Mouse (Mus musculus): Measurements from ENCODE around the gene Tbl3. TPM values are rescaled to one million over a fixed set of nuclear protein-coding genes. Genes with fewer than 3 reads are reported as not detected.

Gene Tbl3
- polyA plus RNA-seq, 1 experiment from 2014 or later: 33.4 TPM

GRCm38 (mm10) chr17:24648731-24649377, 58.6 kb downstream of the Tbl3 start:
- peak overlapping the region; percentile 74 for H3K9ac ChIP-seq (replicated peaks; ENCODE audit: low read depth)

More at GRCm38 (mm10) chr17:24648731-24649377, 58.6 kb downstream of the Tbl3 start:
- H3K36me3 ChIP-seq (ENCODE audit: insufficient read depth, low read length): peaks cover 8% of the 10 kb centered on the region; the same call in 1 of the 2 replicates
- peak overlapping the region; percentile 87 for H3K27ac ChIP-seq (ENCODE audit: low read length)
- ATAC-seq: no peak
- 63% methylated on average over 10 of the region's 10 CpGs for WGBS
- peaks cover 28% of the 10 kb centered on the region for H3K4me1 ChIP-seq (ENCODE audit: insufficient read depth, low read depth, low read length)
- H3K9me3 ChIP-seq (ENCODE audit: low read length): no peaks in the 10 kb centered on the region
- DNase-seq (ENCODE audit: low spot score): no peak
- TF ChIP-seq CTCF (IDR thresholded peaks at IDR 0.05) (peak; percentile 50), EP300 (IDR thresholded peaks at IDR 0.05) (no peak)
- H3K27me3 ChIP-seq (replicated peaks; ENCODE audit: insufficient read depth, low read length): no peaks in the 10 kb centered on the region
- H3K4me3 ChIP-seq (ENCODE audit: low read depth, low read length): peak overlapping the region; percentile 90
- peak overlapping the region; percentile 95 for H3K4me2 ChIP-seq (replicated peaks; ENCODE audit: low read depth, low read length)

Other genes with a start within 250 kb of the Tbl3 start
- 15.7 and 17.5 TPM in 2 replicates for gene E4f1, start 237.3 kb downstream of the Tbl3 start, polyA plus RNA-seq (2015; fragmentation: Nextera tagmentation; extraction: Ambion mirVana)
- 40.4 and 42.5 TPM in 2 replicates for gene Pgp, start 237.3 kb downstream of the Tbl3 start, polyA plus RNA-seq (2015; fragmentation: Nextera tagmentation; extraction: Ambion mirVana)
- gene Bricd5, start 233.8 kb downstream of the Tbl3 start, polyA plus RNA-seq (2015; fragmentation: Nextera tagmentation; extraction: Ambion mirVana): not detected in 2 replicates
- 13.0 and 14.4 TPM in 2 replicates for gene Mlst8, start 228.6 kb downstream of the Tbl3 start, polyA plus RNA-seq (2015; fragmentation: Nextera tagmentation; extraction: Ambion mirVana)
- gene Caskin1, start 219.1 kb downstream of the Tbl3 start, polyA plus RNA-seq (2015; fragmentation: Nextera tagmentation; extraction: Ambion mirVana): 0.15 and 0.33 TPM in 2 replicates
- 65.3 and 66.8 TPM in 2 replicates for gene Traf7, start 179.7 kb downstream of the Tbl3 start, polyA plus RNA-seq (2015; fragmentation: Nextera tagmentation; extraction: Ambion mirVana)
- gene Rab26, start 173.4 kb downstream of the Tbl3 start, polyA plus RNA-seq (2015; fragmentation: Nextera tagmentation; extraction: Ambion mirVana): 1.2 and 1.3 TPM in 2 replicates
- gene Pkd1, start 157.8 kb downstream of the Tbl3 start, polyA plus RNA-seq (2015; fragmentation: Nextera tagmentation; extraction: Ambion mirVana): 26.3 and 27.4 TPM in 2 replicates
- gene Tsc2, start 75.0 kb downstream of the Tbl3 start, polyA plus RNA-seq (2015; fragmentation: Nextera tagmentation; extraction: Ambion mirVana): 31.7 and 32.8 TPM in 2 replicates
- gene Nthl1, start 75.0 kb downstream of the Tbl3 start, polyA plus RNA-seq (2015; fragmentation: Nextera tagmentation; extraction: Ambion mirVana): 13.6 and 13.8 TPM in 2 replicates
- 316 and 341 TPM in 2 replicates for gene Slc9a3r2, start 57.3 kb downstream of the Tbl3 start, polyA plus RNA-seq (2015; fragmentation: Nextera tagmentation; extraction: Ambion mirVana)
- gene Npw, start 49.2 kb downstream of the Tbl3 start, polyA plus RNA-seq (2015; fragmentation: Nextera tagmentation; extraction: Ambion mirVana): 8.6 and 10.3 TPM in 2 replicates
- gene Zfp598, start 38.0 kb downstream of the Tbl3 start, polyA plus RNA-seq (2015; fragmentation: Nextera tagmentation; extraction: Ambion mirVana): 10.5 and 11.9 TPM in 2 replicates
- 0.19 and 0.33 TPM in 2 replicates for gene Syngr3, start 17.7 kb downstream of the Tbl3 start, polyA plus RNA-seq (2015; fragmentation: Nextera tagmentation; extraction: Ambion mirVana)
- 26.1 and 29.0 TPM in 2 replicates for gene Gfer, start 11.5 kb downstream of the Tbl3 start, polyA plus RNA-seq (2015; fragmentation: Nextera tagmentation; extraction: Ambion mirVana)
- 5.0 and 5.3 TPM in 2 replicates for gene Noxo1, start 11.4 kb downstream of the Tbl3 start, polyA plus RNA-seq (2015; fragmentation: Nextera tagmentation; extraction: Ambion mirVana)
- not detected in 2 replicates for gene Rnf151, start 10.4 kb upstream of the Tbl3 start, polyA plus RNA-seq (2015; fragmentation: Nextera tagmentation; extraction: Ambion mirVana)
- gene Rps2, start 10.5 kb upstream of the Tbl3 start, polyA plus RNA-seq (2015; fragmentation: Nextera tagmentation; extraction: Ambion mirVana): 755 and 834 TPM in 2 replicates
- gene Ndufb10, start 16.8 kb upstream of the Tbl3 start, polyA plus RNA-seq (2015; fragmentation: Nextera tagmentation; extraction: Ambion mirVana): 205 and 206 TPM in 2 replicates
- 0.19 and 0.31 TPM in 2 replicates for gene Rpl3l, start 20.2 kb upstream of the Tbl3 start, polyA plus RNA-seq (2015; fragmentation: Nextera tagmentation; extraction: Ambion mirVana)
- 59.8 and 61.0 TPM in 2 replicates for gene Msrb1, start 29.0 kb upstream of the Tbl3 start, polyA plus RNA-seq (2015; fragmentation: Nextera tagmentation; extraction: Ambion mirVana)
- gene Hs3st6, start 45.3 kb upstream of the Tbl3 start, polyA plus RNA-seq (2015; fragmentation: Nextera tagmentation; extraction: Ambion mirVana): 2.8 TPM in 2 replicates
- 0.11 TPM in 1 of 2 replicates, not detected in the other for gene Meiob, start 96.6 kb upstream of the Tbl3 start, polyA plus RNA-seq (2015; fragmentation: Nextera tagmentation; extraction: Ambion mirVana)
- gene Hagh, start 132.5 kb upstream of the Tbl3 start, polyA plus RNA-seq (2015; fragmentation: Nextera tagmentation; extraction: Ambion mirVana): 54.5 and 56.8 TPM in 2 replicates
- 16.7 and 18.3 TPM in 2 replicates for gene Fahd1, start 142.7 kb upstream of the Tbl3 start, polyA plus RNA-seq (2015; fragmentation: Nextera tagmentation; extraction: Ambion mirVana)
- 4.5 and 4.8 TPM in 2 replicates for gene Igfals, start 158.3 kb upstream of the Tbl3 start, polyA plus RNA-seq (2015; fragmentation: Nextera tagmentation; extraction: Ambion mirVana)
- gene Nubp2, start 178.7 kb upstream of the Tbl3 start, polyA plus RNA-seq (2015; fragmentation: Nextera tagmentation; extraction: Ambion mirVana): 41.3 and 51.3 TPM in 2 replicates
- 40.2 and 45.4 TPM in 2 replicates for gene Spsb3, start 179.0 kb upstream of the Tbl3 start, polyA plus RNA-seq (2015; fragmentation: Nextera tagmentation; extraction: Ambion mirVana)
- gene Eme2, start 187.4 kb upstream of the Tbl3 start, polyA plus RNA-seq (2015; fragmentation: Nextera tagmentation; extraction: Ambion mirVana): 17.3 and 17.5 TPM in 2 replicates
- 81.6 and 90.7 TPM in 2 replicates for gene Mrps34, start 187.5 kb upstream of the Tbl3 start, polyA plus RNA-seq (2015; fragmentation: Nextera tagmentation; extraction: Ambion mirVana)
- gene Nme3, start 188.8 kb upstream of the Tbl3 start, polyA plus RNA-seq (2015; fragmentation: Nextera tagmentation; extraction: Ambion mirVana): 44.3 and 44.7 TPM in 2 replicates
- gene Mapk8ip3, start 229.3 kb upstream of the Tbl3 start, polyA plus RNA-seq (2015; fragmentation: Nextera tagmentation; extraction: Ambion mirVana): 9.7 and 11.1 TPM in 2 replicates

Data from lung, postnatal 0 days (tissue).